ENCODE assay signal across 7 mouse cellular contexts in the genomic region with DNA sequence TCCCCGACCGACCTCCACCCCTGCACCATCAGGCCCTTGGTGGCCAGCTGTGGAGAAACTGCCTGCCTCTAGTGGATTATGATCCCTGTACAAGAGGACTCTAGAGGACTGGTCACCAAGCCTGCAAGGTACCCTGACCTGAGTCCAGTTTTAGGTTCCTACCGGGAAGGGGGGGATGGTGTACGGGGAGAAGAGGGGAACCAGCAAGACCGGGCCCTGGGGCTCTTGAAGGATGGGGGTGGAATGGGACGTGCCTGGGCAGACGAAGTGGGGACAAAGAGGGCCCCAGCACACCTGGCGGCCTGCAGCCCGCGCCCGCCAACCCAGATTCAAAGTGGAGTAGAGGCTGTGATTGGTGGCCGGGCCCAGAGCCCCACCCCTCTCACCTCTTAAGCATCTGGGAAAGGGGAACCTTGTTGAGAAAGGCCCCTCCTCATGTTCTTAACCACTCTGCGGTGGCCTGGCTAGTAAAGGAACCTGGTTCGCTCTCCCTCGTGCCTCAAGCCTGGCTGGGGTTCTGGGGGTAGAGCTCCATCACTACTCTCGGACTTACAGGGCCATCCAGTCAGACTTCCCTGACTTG. TPM values are rescaled to one million over a fixed set of nuclear protein-coding genes. Genes with fewer than 3 reads are reported as not detected.
A peak's percentile ranks its signal among the peaks of the same experiment; 100 is the strongest.
DNase-seq lines count a peak whose midpoint lies in the region; ATAC-seq and TF ChIP-seq lines count a peak whose summit lies in the region.

No protein-coding gene starts in this region.

- H3K9me3 ChIP-seq in CH12.LX (replicated peaks; ENCODE audit: low read length) = no peaks in the 10 kb centered on the region
- no peaks in the 10 kb centered on the region for H3K9me3 ChIP-seq in forebrain, postnatal 0 days (ENCODE audit: low read length)
- no peaks in the 10 kb centered on the region for H3K9me3 ChIP-seq in limb, embryonic 12.5 days
- no peaks in the 10 kb centered on the region for H3K9me3 ChIP-seq in midbrain, embryonic 13.5 days

- in situ Hi-C loops in CH12.LX (cut with MboI; ENCODE audit: low pct_ligation_motif_present, low pct_unique_long_range_greater_than_20kb, low sequenced_read_pairs) = loop anchor here (5.0 kb wide), 1 partner anchor 34 kb away; no protein-coding TSS in a partner anchor

- no peak for TF ChIP-seq CTCF in CH12.LX (conservative IDR thresholded peaks at IDR 0.05 in 1 of 2, IDR thresholded peaks at IDR 0.05 in 1 of 2; ENCODE audit: low read depth in 2 of 2, low read length in 2 of 2)
- TF ChIP-seq CTCF in forebrain, postnatal 0 days (IDR thresholded peaks at IDR 0.05; ENCODE audit: low read depth) = no peak

- H3K27ac ChIP-seq in CH12.LX (ENCODE audit: insufficient read depth, low read depth) = peak overlapping the region; percentile 95
- peak overlapping the region; percentile 98 for H3K27ac ChIP-seq in forebrain, postnatal 0 days (ENCODE audit: low read depth, low read length)
- H3K27ac ChIP-seq in limb, embryonic 12.5 days = peak overlapping the region; percentile 99
- peak overlapping the region; percentile 95 for H3K27ac ChIP-seq in midbrain, embryonic 13.5 days

- no peak for TF ChIP-seq RAD21 in CH12.LX (IDR thresholded peaks at IDR 0.05; ENCODE audit: low read depth, low read length)

- peak; percentile 85 for TF ChIP-seq POLR2A in CH12.LX (IDR thresholded peaks at IDR 0.05; ENCODE audit: low read depth, low read length)

- DNase-seq in CH12.LX (ENCODE audit: extremely low read depth) = peak; percentile 95
- DNase-seq in MN1 (ENCODE audit: low spot score) = peak; percentile 76
- DNase-seq in forebrain, postnatal 0 days = no peak
- peak; percentile 72 for DNase-seq in testis, postnatal 14 days (ENCODE audit: low spot score)
- DNase-seq in layer of hippocampus, postnatal 10 days (ENCODE audit: low spot score in 2 of 2) = no peak

- no peaks in the 10 kb centered on the region for H3K27me3 ChIP-seq in CH12.LX (replicated peaks)
- H3K27me3 ChIP-seq in forebrain, postnatal 0 days (ENCODE audit: insufficient read depth, low read length) = no peaks in the 10 kb centered on the region
- no peaks in the 10 kb centered on the region for H3K27me3 ChIP-seq in limb, embryonic 12.5 days
- H3K27me3 ChIP-seq in midbrain, embryonic 13.5 days = no peaks in the 10 kb centered on the region

- peak overlapping the region; percentile 76 for H3K4me2 ChIP-seq in CH12.LX (ENCODE audit: insufficient read depth, low read depth, poor library complexity, severe bottlenecking)
- peak overlapping the region; percentile 90 for H3K4me2 ChIP-seq in forebrain, postnatal 0 days (ENCODE audit: low read depth)
- peak overlapping the region; percentile 62 for H3K4me2 ChIP-seq in limb, embryonic 12.5 days
- H3K4me2 ChIP-seq in midbrain, embryonic 13.5 days (replicated peaks) = peak overlapping the region; percentile 67

- H3K4me1 ChIP-seq in CH12.LX (ENCODE audit: control insufficient read depth in 1 of 2, insufficient read depth in 2 of 2) = peaks cover 27 to 68% of the 10 kb centered on the region in 2 experiments
- peaks cover 29% of the 10 kb centered on the region for H3K4me1 ChIP-seq in forebrain, postnatal 0 days (ENCODE audit: insufficient read depth)
- H3K4me1 ChIP-seq in limb, embryonic 12.5 days (replicated peaks) = peaks cover 46% of the 10 kb centered on the region
- peaks cover 58% of the 10 kb centered on the region for H3K4me1 ChIP-seq in midbrain, embryonic 13.5 days (replicated peaks)

- dilution Hi-C loops in CH12.LX (cut with MboI; ENCODE audit: extremely low pct_ligation_motif_present, extremely low pct_unique_long_range_greater_than_20kb, low sequenced_read_pairs) = no loop called here

- H3K9ac ChIP-seq in CH12.LX (ENCODE audit: insufficient read depth, low read depth) = peak overlapping the region; percentile 65
- peak overlapping the region; percentile 95 for H3K9ac ChIP-seq in forebrain, postnatal 0 days
- H3K9ac ChIP-seq in limb, embryonic 12.5 days (replicated peaks) = peak overlapping the region; percentile 63
- peak overlapping the region; percentile 74 for H3K9ac ChIP-seq in midbrain, embryonic 13.5 days (replicated peaks)

- peak; percentile 48; the same call in 1 of the 2 replicates for TF ChIP-seq EP300 in CH12.LX (IDR thresholded peaks at IDR 0.05; ENCODE audit: low read length)

- no peaks in the 10 kb centered on the region for H3K79me2 ChIP-seq in CH12.LX (replicated peaks; ENCODE audit: control insufficient read depth, extremely low read depth, insufficient read depth, poor library complexity, severe bottlenecking)

- ATAC-seq in forebrain, postnatal 0 days = no peak
- ATAC-seq in limb, embryonic 12.5 days (ENCODE audit: insufficient number of reproducible peaks, insufficient read depth, low FRiP score, low TSS enrichment, low read depth) = peak; percentile 50
- ATAC-seq in midbrain, embryonic 13.5 days = peak; percentile 0; the same call in 1 of the 2 replicates

- peak overlapping the region; percentile 25 to 56 (median 51) for H3K4me3 ChIP-seq in CH12.LX (replicated peaks in 1 of 3; ENCODE audit: low read depth in 2 of 3, low read length in 2 of 3, poor library complexity in 1 of 3)
- peak overlapping the region; percentile 51 for H3K4me3 ChIP-seq in forebrain, postnatal 0 days (ENCODE audit: low read depth, low read length)
- peak overlapping the region; percentile 35 for H3K4me3 ChIP-seq in limb, embryonic 12.5 days (replicated peaks)
- peak overlapping the region; percentile 43 for H3K4me3 ChIP-seq in midbrain, embryonic 13.5 days (replicated peaks)

- no peaks in the 10 kb centered on the region for H3K36me3 ChIP-seq in CH12.LX (replicated peaks in 1 of 2; ENCODE audit: control insufficient read depth in 1 of 2, insufficient read depth in 1 of 2, low read length in 1 of 2)
- no peaks in the 10 kb centered on the region for H3K36me3 ChIP-seq in forebrain, postnatal 0 days (ENCODE audit: insufficient read depth)
- no peaks in the 10 kb centered on the region for H3K36me3 ChIP-seq in limb, embryonic 12.5 days
- H3K36me3 ChIP-seq in midbrain, embryonic 13.5 days = no peaks in the 10 kb centered on the region

- 27% methylated on average over 16 of the region's 16 CpGs for WGBS in forebrain, postnatal 0 days
- WGBS in limb, embryonic 12.5 days = 3% methylated on average over 16 of the region's 16 CpGs
- 7% methylated on average over 16 of the region's 16 CpGs for WGBS in midbrain, embryonic 13.5 days

TF ChIP-seq in CH12.LX, 34 proteins besides CTCF, POLR2A, EP300 and RAD21 (continues in another document):
- TF ChIP-seq SMC3 (IDR thresholded peaks at IDR 0.05; ENCODE audit: low read depth, low read length) (no peak), MEF2A (IDR thresholded peaks at IDR 0.05; ENCODE audit: borderline replicate concordance, low read depth, low read length) (0 out of 2 replicates have a peak, but pooled peaks have one; percentile 61), ELF1 (IDR thresholded peaks at IDR 0.05; ENCODE audit: low read depth, low read length) (no peak), PAX5 (IDR thresholded peaks at IDR 0.05; ENCODE audit: low read length) (no peak), USF1 (IDR thresholded peaks at IDR 0.05; ENCODE audit: low read depth, low read length) (no peak), MAX (IDR thresholded peaks at IDR 0.05; ENCODE audit: low read length) (peak; percentile 22; the same call in 1 of the 2 replicates), ZKSCAN1 (IDR thresholded peaks at IDR 0.05; ENCODE audit: borderline replicate concordance, low read depth, low read length) (no peak), USF2 (conservative IDR thresholded peaks at IDR 0.05; ENCODE audit: low read depth, low read length) (no peak), IRF4 (IDR thresholded peaks at IDR 0.05; ENCODE audit: low read depth, low read length) (peak; percentile 69), ETS1 (conservative IDR thresholded peaks at IDR 0.05; ENCODE audit: low read depth, low read length) (no peak; the same call in 1 of the 2 replicates), CHD2 (IDR thresholded peaks at IDR 0.05; ENCODE audit: low read length) (peak; percentile 75), UBTF (IDR thresholded peaks at IDR 0.05; ENCODE audit: low read depth, low read length) (0 out of 2 replicates have a peak, but pooled peaks have one; percentile 21), MXI1 (IDR thresholded peaks at IDR 0.05; ENCODE audit: low read depth, low read length) (peak; percentile 72), RCOR1 (conservative IDR thresholded peaks at IDR 0.05; ENCODE audit: low read depth, low read length) (no peak; the same call in 1 of the 2 replicates), MAZ (IDR thresholded peaks at IDR 0.05; ENCODE audit: low read depth, low read length) (no peak), CHD1 (IDR thresholded peaks at IDR 0.05; ENCODE audit: low read depth, low read length) (peak; percentile 93), BHLHE40 (IDR thresholded peaks at IDR 0.05; ENCODE audit: low read depth, low read length) (peak; percentile 82), TBP (conservative IDR thresholded peaks at IDR 0.05; ENCODE audit: low read depth, low read length) (peak; percentile 91), ZMIZ1 (IDR thresholded peaks at IDR 0.05; ENCODE audit: low read depth, low read length) (peak; percentile 87), KAT2A (IDR thresholded peaks at IDR 0.05; ENCODE audit: insufficient replicate concordance, low read length) (0 out of 2 replicates have a peak, but pooled peaks have one; percentile 60), HCFC1 (IDR thresholded peaks at IDR 0.05; ENCODE audit: low read depth, low read length) (peak; percentile 44), TCF12 (IDR thresholded peaks at IDR 0.05; ENCODE audit: low read depth, low read length) (peak; percentile 96), ZNF384 (IDR thresholded peaks at IDR 0.05; ENCODE audit: low read depth, low read length) (no peak), NELFE (IDR thresholded peaks at IDR 0.05; ENCODE audit: low read depth, low read length) (peak; percentile 80), POLR2AphosphoS2 (IDR thresholded peaks at IDR 0.05; ENCODE audit: low read depth, low read length) (peak; percentile 69; the same call in 1 of the 2 replicates), NRF1 (IDR thresholded peaks at IDR 0.05; ENCODE audit: low read depth, low read length) (peak; percentile 29; the same call in 1 of the 2 replicates), E2F4 (IDR thresholded peaks at IDR 0.05; ENCODE audit: insufficient replicate concordance, low read depth, low read length) (peak; percentile 98)

RNA-seq across cellular contexts. Expression of a gene that starts 23.3 kb away (rescaled TPM):
- total RNA-seq in CH12.LX (2012; rRNA removed) (2,835 and 3,525 TPM in 2 replicates), CH12.LX (2014; rRNA removed) (5,060 and 5,084 TPM in 2 replicates)
- 4,957 and 5,324 TPM in 2 replicates for polyA plus RNA-seq in CH12.LX (2012; ENCODE audit: insufficient read length, low read depth)
- 1,921 and 1,968 TPM in 2 replicates for total RNA-seq in forebrain, postnatal 0 days (2014; rRNA removed)
- 1,724 and 1,908 TPM in 2 replicates for polyA plus RNA-seq in forebrain, postnatal 0 days (2015; fragmentation: Nextera tagmentation; extraction: Ambion mirVana)
- 3,930 and 4,018 TPM in 2 replicates for polyA plus RNA-seq in limb, embryonic 12.5 days (2016; fragmentation: Nextera tagmentation; extraction: Ambion mirVana)
- polyA plus RNA-seq in midbrain, embryonic 13.5 days (2015; fragmentation: Nextera tagmentation; extraction: Ambion mirVana) = 2,381 and 2,469 TPM in 2 replicates
- 100 to 1,000 TPM; 617 to 662 TPM for total RNA-seq in layer of hippocampus, postnatal 10 days (2021)

Comparison
In these comparisons a context has a peak if more than half of its experiments do, and no peak if none do; other contexts are left out.
1. DNase-seq: peak in CH12.LX (single experiment), MN1 (single experiment) and testis, postnatal 14 days (single experiment); none in forebrain, postnatal 0 days (single experiment) and layer of hippocampus, postnatal 10 days (0 of 2).
2. Peak in every context shown above with its lines, with median percentiles within 50 percentile points of each other: H3K27ac ChIP-seq, H3K4me2 ChIP-seq, H3K4me3 ChIP-seq and H3K9ac ChIP-seq.